Mouse (Mus musculus) embryonic facial prominence, embryonic 11.5 days (tissue): ENCODE results near the gene Slc32a1. TPM values are rescaled to one million over a fixed set of nuclear protein-coding genes. Genes with fewer than 3 reads are reported as not detected.
A peak's percentile ranks its signal among the peaks of the same experiment; 100 is the strongest.

Source experiments
- ATAC-seq: fragments of 200-750 bp; cut with Nextera tagmentation; replicated peaks from 2 replicates; pipeline ENCODE4 v1.8.0; 2017; ENCODE audit warnings: low read depth; ENCODE audit not compliant: insufficient number of reproducible peaks, low FRiP score, low TSS enrichment
- DNase-seq: peaks from one replicate; pipeline ENCODE4 v3.0.0-alpha.2; 2015; ENCODE audit warnings: low spot score
- H3K27ac ChIP-seq: fragments of 300-500 bp; sonication (generic); replicated peaks from 2 replicates; pipeline ENCODE4 v1.5.1; 2014; ENCODE audit warnings: mild to moderate bottlenecking, low read depth, low read length, control low read depth
- H3K27me3 ChIP-seq: fragments of 300-500 bp; sonication (generic); 2 replicates; pipeline ENCODE4 v1.6.1; 2014; ENCODE audit warnings: mild to moderate bottlenecking, low read length, moderate library complexity, mixed read lengths; ENCODE audit not compliant: control insufficient read depth, insufficient read depth
- H3K36me3 ChIP-seq: fragments of 300-500 bp; sonication (generic); replicated peaks from 2 replicates; pipeline ENCODE4 v1.6.1; 2014; ENCODE audit warnings: low read depth, mild to moderate bottlenecking, low read length, moderate library complexity, mixed read lengths; ENCODE audit not compliant: control insufficient read depth, insufficient read depth
- H3K4me1 ChIP-seq: fragments of 300-500 bp; sonication (generic); 2 replicates; pipeline ENCODE4 v1.6.1; 2014; ENCODE audit warnings: low read length, mixed read lengths; ENCODE audit not compliant: control insufficient read depth, insufficient read depth
- H3K4me2 ChIP-seq: fragments of 300-500 bp; sonication (generic); 2 replicates; pipeline ENCODE4 v1.6.1; 2014; ENCODE audit warnings: low read depth, mild to moderate bottlenecking, control low read depth, low read length, moderate library complexity
- H3K4me3 ChIP-seq: fragments of 300-500 bp; sonication (generic); 2 replicates; pipeline ENCODE4 v1.5.1; 2014; ENCODE audit warnings: low read depth, low read length, control low read depth
- H3K9ac ChIP-seq: fragments of 300-500 bp; sonication (generic); replicated peaks from 2 replicates; pipeline ENCODE4 v1.6.1; 2014; ENCODE audit warnings: mild to moderate bottlenecking, control low read depth, low read length
- H3K9me3 ChIP-seq: fragments of 300-500 bp; sonication (generic); replicated peaks from 2 replicates; pipeline ENCODE4 v1.6.1; 2016; ENCODE audit warnings: mild to moderate bottlenecking, low read length, inconsistent platforms, mixed read lengths; ENCODE audit not compliant: control insufficient read depth
- WGBS: fragments of 180-500 bp; shearing (Covaris S2); extraction: QIAGEN DNeasy Blood & Tissue Kit; methylation state at CpG from one replicate; pipeline ENCODE4 v1.1.7; 2014; 5-methylcytosine and 5-hydroxymethylcytosine counted together
- polyA plus RNA-seq: library from polyadenylated mRNA; unstranded; fragments of >200 nt; fragmentation: Nextera tagmentation; extraction: Ambion mirVana; gene quantifications from 2 replicates; pipeline ENCODE4 v1.2.1, GENCODE M21; 2014

Gene Slc32a1
- polyA plus RNA-seq, 1 experiment from 2014 or later = 0.27 TPM

- WGBS = 24% methylated on average over 15 of the region's 15 CpGs
Observed at GRCm38 (mm10) chr2:158602663-158603062, 7.9 kb upstream of the Slc32a1 start.

DNA sequence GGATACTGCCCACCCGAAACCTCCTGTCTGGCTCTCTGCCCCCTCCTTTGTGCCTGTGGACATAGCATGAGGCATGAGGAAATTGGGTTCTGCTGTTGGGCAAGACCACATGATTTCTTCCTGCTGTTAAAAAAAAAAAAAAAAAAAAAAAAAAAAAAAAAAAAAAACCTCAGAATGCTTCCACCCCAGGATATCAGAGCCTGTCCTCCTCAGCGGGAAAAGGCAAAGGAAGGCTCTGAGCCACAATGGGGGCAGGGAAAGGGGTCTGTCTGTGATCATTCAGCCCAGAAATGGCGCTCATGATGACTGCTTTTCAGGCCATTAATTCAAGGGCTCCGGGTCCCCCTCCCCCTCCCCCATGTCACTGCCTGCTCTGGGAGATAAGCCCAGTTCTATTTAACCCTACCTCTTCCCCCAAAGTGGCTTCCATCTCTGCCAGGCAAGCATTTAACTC, 4.0 kb upstream of the Slc32a1 start:
- Histone ChIP-seq H3K4me1 (no peaks in the 10 kb centered on the region; the same call in 1 of the 2 replicates), H3K4me3 (no peak overlapping the region), H3K9ac (no peak overlapping the region), H3K27ac (no peak overlapping the region), H3K36me3 (no peaks in the 10 kb centered on the region), H3K27me3 (peaks cover 47% of the 10 kb centered on the region), H3K4me2 (no peak overlapping the region), H3K9me3 (no peaks in the 10 kb centered on the region; the same call in 1 of the 2 replicates)
- 7% methylated on average over 4 of the region's 4 CpGs for WGBS
- ATAC-seq (no peak), DNase-seq (no peak)

More at GRCm38 (mm10) chr2:158602663-158603062, 7.9 kb upstream of the Slc32a1 start:
- no peaks in the 10 kb centered on the region; the same call in 1 of the 2 replicates for H3K4me1 ChIP-seq
- no peak overlapping the region for H3K4me2 ChIP-seq
- no peak overlapping the region for H3K9ac ChIP-seq
- H3K4me3 ChIP-seq = no peak overlapping the region
- peaks cover 15% of the 10 kb centered on the region for H3K27me3 ChIP-seq
- H3K36me3 ChIP-seq = no peaks in the 10 kb centered on the region
- no peak for ATAC-seq
- DNase-seq = no peak
- H3K27ac ChIP-seq = no peak overlapping the region
- no peaks in the 10 kb centered on the region for H3K9me3 ChIP-seq

DNA sequence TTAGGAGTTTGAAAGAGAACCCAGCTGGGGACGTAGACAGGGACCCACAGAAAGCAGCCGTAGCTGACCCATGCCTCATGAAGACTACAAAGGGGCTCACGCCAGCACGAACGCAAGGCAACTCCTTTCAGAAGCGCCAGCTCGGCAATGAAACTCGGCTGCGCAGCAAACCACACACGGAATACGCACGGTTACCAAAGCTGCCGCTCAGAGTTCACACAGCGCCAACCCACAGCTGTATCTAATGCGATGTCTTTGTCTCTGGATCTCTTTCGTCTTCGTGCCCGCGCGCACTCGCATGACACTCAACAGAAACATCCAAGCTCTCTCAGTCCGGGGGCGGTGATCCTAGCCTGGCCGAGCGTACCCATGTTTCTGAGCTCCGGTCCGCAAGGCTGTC, 886 bp upstream of the Slc32a1 start:
- H3K4me1 ChIP-seq = 0 out of 2 replicates have a peak, but pooled peaks cover 3% of the 10 kb centered on the region
- ATAC-seq (no peak), DNase-seq (peak; percentile 44)
- H3K27me3 ChIP-seq = peaks cover 78% of the 10 kb centered on the region
- no peaks in the 10 kb centered on the region for H3K36me3 ChIP-seq
- H3K27ac ChIP-seq = no peak overlapping the region
- WGBS = under 1% methylated on average over 27 of the region's 27 CpGs
- no peak overlapping the region for H3K4me3 ChIP-seq
- H3K9ac ChIP-seq = no peak overlapping the region
- no peaks in the 10 kb centered on the region; the same call in 1 of the 2 replicates for H3K9me3 ChIP-seq
- H3K4me2 ChIP-seq = no peak overlapping the region

DNA sequence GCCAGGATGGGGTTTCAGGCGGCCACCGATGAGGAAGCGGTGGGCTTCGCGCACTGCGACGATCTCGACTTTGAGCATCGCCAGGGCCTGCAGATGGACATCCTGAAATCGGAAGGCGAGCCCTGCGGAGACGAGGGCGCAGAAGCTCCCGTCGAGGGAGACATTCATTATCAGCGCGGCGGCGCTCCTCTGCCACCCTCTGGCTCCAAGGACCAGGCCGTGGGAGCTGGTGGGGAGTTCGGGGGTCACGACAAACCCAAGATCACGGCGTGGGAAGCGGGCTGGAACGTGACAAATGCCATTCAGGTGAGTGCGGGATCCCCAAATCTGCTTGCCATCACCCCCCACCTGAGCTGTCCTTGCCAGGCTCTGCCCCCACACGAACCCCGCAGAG, 756 bp downstream of the Slc32a1 start:
- DNase-seq (no peak), ATAC-seq (no peak)
- 2% methylated on average over 30 of the region's 30 CpGs for WGBS
- Histone ChIP-seq H3K4me1 (peaks cover 5% of the 10 kb centered on the region; the same call in 1 of the 2 replicates), H3K27me3 (peaks cover 86% of the 10 kb centered on the region), H3K9ac (no peak overlapping the region), H3K36me3 (no peaks in the 10 kb centered on the region), H3K4me3 (peak overlapping the region; percentile 14; the same call in 1 of the 2 replicates), H3K9me3 (no peaks in the 10 kb centered on the region; the same call in 1 of the 2 replicates), H3K4me2 (no peak overlapping the region), H3K27ac (no peak overlapping the region)

- no peak overlapping the region for H3K4me2 ChIP-seq
- no peak overlapping the region for H3K27ac ChIP-seq
- no peaks in the 10 kb centered on the region for H3K36me3 ChIP-seq
- no peak overlapping the region for H3K4me3 ChIP-seq
- peaks cover 87% of the 10 kb centered on the region for H3K27me3 ChIP-seq
- 2% methylated on average over 30 of the region's 30 CpGs for WGBS
- peaks cover 5% of the 10 kb centered on the region; the same call in 1 of the 2 replicates for H3K4me1 ChIP-seq
- DNase-seq = peak; percentile 26
- no peak for ATAC-seq
- no peak overlapping the region for H3K9ac ChIP-seq
- no peaks in the 10 kb centered on the region; the same call in 1 of the 2 replicates for H3K9me3 ChIP-seq
Observed at GRCm38 (mm10) chr2:158611726-158612670, 1.4 kb downstream of the Slc32a1 start.

DNA sequence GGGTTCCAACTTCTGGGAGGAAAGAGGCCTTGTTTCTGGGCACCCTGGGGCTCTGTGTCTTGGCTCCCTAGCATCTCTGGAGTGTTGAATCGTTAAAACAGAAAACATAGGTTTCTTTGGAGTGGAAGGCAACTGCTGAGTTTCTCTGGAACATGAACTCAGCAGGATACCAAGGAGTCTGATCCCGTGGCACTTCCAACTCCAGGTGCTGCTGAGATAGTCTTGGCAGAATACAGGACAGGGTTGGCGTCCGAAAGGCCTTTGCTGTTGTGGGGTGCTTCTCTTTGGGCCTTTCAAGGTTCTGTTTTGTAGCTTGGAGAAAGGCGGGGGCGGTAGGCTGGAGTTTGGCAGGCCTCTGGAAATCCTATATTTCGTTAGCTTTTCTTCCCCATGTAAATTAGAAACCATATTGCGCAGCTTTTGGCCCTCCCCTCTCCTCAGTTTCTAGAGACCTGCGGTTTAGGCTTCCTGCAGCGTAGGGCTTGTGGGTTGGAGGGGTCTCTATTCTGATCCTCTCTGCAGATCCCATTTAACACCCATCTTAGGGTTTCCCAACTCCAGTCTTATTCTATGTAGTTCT, 2.2 kb downstream of the Slc32a1 start:
- DNase-seq (no peak), ATAC-seq (no peak)
- Histone ChIP-seq H3K4me3 (no peak overlapping the region), H3K4me1 (peaks cover 5% of the 10 kb centered on the region; the same call in 1 of the 2 replicates), H3K27me3 (peaks cover 92% of the 10 kb centered on the region), H3K4me2 (no peak overlapping the region), H3K9ac (no peak overlapping the region), H3K36me3 (no peaks in the 10 kb centered on the region), H3K9me3 (no peaks in the 10 kb centered on the region; the same call in 1 of the 2 replicates), H3K27ac (no peak overlapping the region)
- 4% methylated on average over 10 of the region's 10 CpGs for WGBS

DNA sequence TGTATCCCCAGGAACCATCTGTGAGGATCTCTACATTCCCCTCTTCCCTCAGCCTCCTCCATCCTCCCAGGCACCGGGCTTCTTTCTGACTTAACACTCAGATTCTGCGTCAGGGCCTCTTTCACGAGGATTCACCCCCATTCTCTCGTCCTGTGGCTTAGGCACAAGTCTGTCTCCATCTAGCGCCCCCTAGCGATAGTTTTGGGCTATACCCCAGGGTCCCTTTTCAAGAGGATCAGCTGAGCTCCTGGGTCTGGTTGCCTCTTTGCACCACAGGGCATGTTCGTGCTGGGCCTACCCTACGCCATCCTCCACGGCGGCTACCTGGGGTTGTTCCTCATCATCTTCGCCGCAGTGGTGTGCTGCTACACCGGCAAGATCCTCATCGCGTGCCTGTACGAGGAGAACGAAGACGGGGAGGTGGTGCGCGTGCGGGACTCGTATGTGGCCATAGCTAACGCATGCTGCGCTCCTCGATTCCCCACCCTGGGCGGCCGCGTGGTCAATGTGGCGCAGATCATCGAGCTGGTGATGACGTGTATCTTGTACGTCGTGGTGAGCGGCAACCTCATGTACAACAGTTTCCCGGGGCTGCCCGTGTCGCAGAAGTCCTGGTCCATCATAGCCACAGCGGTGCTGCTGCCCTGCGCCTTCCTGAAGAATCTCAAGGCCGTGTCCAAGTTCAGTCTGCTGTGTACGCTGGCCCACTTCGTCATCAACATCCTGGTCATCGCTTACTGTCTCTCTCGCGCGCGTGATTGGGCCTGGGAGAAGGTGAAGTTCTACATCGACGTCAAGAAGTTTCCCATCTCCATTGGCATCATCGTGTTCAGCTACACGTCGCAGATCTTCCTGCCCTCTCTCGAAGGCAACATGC, 3.2 kb downstream of the Slc32a1 start:
- WGBS = 4% methylated on average over 53 of the region's 53 CpGs
- no peak for ATAC-seq
- H3K9me3 ChIP-seq = no peaks in the 10 kb centered on the region; the same call in 1 of the 2 replicates
- H3K4me3 ChIP-seq = no peak overlapping the region; the same call in none of the 2 replicates
- no peak overlapping the region for H3K27ac ChIP-seq
- no peak overlapping the region for H3K4me2 ChIP-seq
- peaks cover 5% of the 10 kb centered on the region; the same call in 1 of the 2 replicates for H3K4me1 ChIP-seq
- H3K9ac ChIP-seq = no peak overlapping the region
- peaks cover 91% of the 10 kb centered on the region for H3K27me3 ChIP-seq
- H3K36me3 ChIP-seq = no peaks in the 10 kb centered on the region
- peak; percentile 83 for DNase-seq
